Mouse (Mus musculus): ENCODE measurements around the gene 1700074P13Rik. TPM values are rescaled to one million over a fixed set of nuclear protein-coding genes. Genes with fewer than 3 reads are reported as not detected.
"Not testable (repeated sequence)": the region's sequence is repeated elsewhere in the genome, so short reads cannot be mapped to it uniquely, and the experiment has no call there.

The 1700074P13Rik gene
- polyA plus RNA-seq (2012; ENCODE audit: insufficient read depth, insufficient read length, low replicate concordance, missing spikeins): not detected in 2 replicates

DNA sequence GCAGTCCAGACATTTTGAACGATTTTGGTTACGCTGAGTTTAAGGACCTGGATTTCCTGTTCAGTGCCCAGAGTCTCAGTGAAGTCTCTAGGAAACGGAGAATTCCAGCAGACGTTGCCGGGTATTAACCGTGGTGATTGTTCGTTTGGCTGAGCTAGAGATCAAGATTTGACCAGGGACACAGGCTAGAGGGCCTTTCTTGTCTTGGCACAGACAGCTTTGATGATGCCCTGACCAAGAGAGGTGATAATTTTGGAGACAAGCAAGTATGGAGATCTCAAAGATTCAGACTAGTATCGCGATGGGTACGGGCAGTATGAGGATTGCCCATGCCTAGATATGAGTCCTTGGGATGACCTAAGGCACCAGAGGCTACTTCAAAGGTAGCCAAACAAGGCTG, at the start of gene 1700074P13Rik:
Gene 1700074P13Rik (minus strand): TSS at position 101 of the 400 bp plus-strand sequence.
- no peak within 1 kb of the TSS for H3K4me3 ChIP-seq (ENCODE audit: insufficient read depth, low read depth, low read length)
- TF ChIP-seq POLR2A (IDR thresholded peaks at IDR 0.05; ENCODE audit: insufficient read depth, low read depth, low read length) (no peak), CTCF (IDR thresholded peaks at IDR 0.05; ENCODE audit: insufficient read depth, low read depth, low read length) (no peak)
- H3K27ac ChIP-seq (ENCODE audit: insufficient read depth, low read depth, low read length): no peak within 1 kb of the TSS
- WGBS: 93% methylated on average over 10 of the region's 10 CpGs
- no peaks in the 10 kb centered on the region for H3K4me1 ChIP-seq (ENCODE audit: control insufficient read depth, insufficient read depth, low read length)

GRCm38 (mm10) chr6:40964454-40964853, 24.1 kb upstream of the 1700074P13Rik start, which contains the start of gene 1810009J06Rik:
1810009J06Rik (plus strand) TSS chr6:40964754.
- not testable (repeated sequence) for H3K27ac ChIP-seq (ENCODE audit: insufficient read depth, low read depth, low read length); H3K4me1 ChIP-seq (ENCODE audit: control insufficient read depth, insufficient read depth, low read length); H3K4me3 ChIP-seq (ENCODE audit: insufficient read depth, low read depth, low read length)
- 86% methylated on average over 2 of the region's 2 CpGs for WGBS

DNA sequence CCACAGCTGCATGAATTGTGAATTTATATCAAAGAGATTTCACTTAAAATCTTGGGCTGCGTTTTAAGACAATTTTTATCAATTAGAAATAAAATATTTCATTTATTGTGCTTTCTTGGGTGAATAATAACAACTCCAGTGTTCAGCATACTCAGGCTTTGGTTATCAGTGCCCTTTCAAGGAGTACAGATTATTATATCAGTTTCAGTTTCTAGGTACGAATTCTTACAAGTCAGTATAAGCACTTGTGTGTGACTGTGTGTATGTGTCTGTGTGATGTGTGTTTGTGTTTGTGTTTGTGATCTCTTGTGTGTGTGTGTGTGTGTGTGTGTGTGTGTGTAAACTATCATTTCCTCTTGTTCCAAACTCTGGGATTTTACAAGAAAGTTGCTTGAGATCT, 13.4 kb upstream of the 1700074P13Rik start:
- WGBS: 68% methylated on average over 2 of the region's 2 CpGs

DNA sequence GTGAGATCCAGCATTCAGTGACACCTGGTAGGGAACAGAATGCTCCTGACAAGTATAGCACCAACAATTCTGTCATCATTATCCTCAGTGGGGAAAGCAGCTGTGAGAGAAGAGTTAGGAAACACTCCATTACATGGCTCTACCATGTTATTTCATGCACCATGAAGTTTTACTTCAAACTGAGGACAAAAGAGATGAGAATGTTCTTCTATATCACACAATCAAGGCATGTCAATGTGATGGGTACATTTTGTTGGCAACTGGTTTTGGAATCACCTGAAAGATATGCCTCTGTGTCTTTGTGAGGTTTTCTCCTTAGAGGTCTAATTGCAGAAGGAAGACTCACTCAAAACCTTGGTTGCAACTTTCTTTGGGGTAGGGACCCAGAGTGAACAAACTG, 11.4 kb upstream of the 1700074P13Rik start, which contains the start of gene Gm4744:
Gene Gm4744 (minus strand): TSS at position 101 of the 400 bp plus-strand sequence.
- no peak within 1 kb of the TSS for H3K27ac ChIP-seq (ENCODE audit: insufficient read depth, low read depth, low read length)
- TF ChIP-seq CTCF (IDR thresholded peaks at IDR 0.05; ENCODE audit: insufficient read depth, low read depth, low read length) (no peak), POLR2A (IDR thresholded peaks at IDR 0.05; ENCODE audit: insufficient read depth, low read depth, low read length) (no peak)
- H3K4me1 ChIP-seq (ENCODE audit: control insufficient read depth, insufficient read depth, low read length): no peaks in the 10 kb centered on the region
- H3K4me3 ChIP-seq (ENCODE audit: insufficient read depth, low read depth, low read length): no peak within 1 kb of the TSS

More for the DNA sequence above, 13.4 kb upstream of the 1700074P13Rik start:
- TF ChIP-seq CTCF (IDR thresholded peaks at IDR 0.05; ENCODE audit: insufficient read depth, low read depth, low read length) (no peak), POLR2A (IDR thresholded peaks at IDR 0.05; ENCODE audit: insufficient read depth, low read depth, low read length) (no peak)
- Histone ChIP-seq H3K27ac (ENCODE audit: insufficient read depth, low read depth, low read length) (no peak overlapping the region), H3K4me1 (ENCODE audit: control insufficient read depth, insufficient read depth, low read length) (no peaks in the 10 kb centered on the region), H3K4me3 (ENCODE audit: insufficient read depth, low read depth, low read length) (no peak overlapping the region)

DNA sequence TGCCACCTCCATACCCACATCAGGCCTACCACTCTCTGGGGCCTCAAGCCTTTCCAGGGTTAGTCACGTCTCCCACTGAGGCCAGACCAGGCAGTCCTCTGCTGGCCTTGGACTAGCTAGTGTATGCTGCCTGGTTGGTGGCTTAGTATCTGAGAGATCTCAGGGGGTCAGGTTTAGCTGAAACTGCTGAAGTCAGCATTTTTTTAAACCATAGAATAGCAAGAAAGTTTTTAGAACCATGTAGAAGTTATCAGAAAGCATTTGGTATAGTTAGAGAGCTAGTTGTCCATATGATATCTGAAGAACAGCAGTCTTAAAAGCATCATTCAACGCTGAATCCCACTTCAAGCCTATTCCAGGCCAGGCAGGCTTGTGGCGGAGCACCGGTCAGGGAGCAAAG, 20.4 kb downstream of the 1700074P13Rik start:
- TF ChIP-seq CTCF (IDR thresholded peaks at IDR 0.05; ENCODE audit: insufficient read depth, low read depth, low read length): no peak
- Histone ChIP-seq H3K4me3 (ENCODE audit: insufficient read depth, low read depth, low read length) (no peak overlapping the region), H3K27ac (ENCODE audit: insufficient read depth, low read depth, low read length) (no peak overlapping the region), H3K4me1 (ENCODE audit: control insufficient read depth, insufficient read depth, low read length) (no peaks in the 10 kb centered on the region)
- 85% methylated on average over 4 of the region's 4 CpGs for WGBS

GRCm38 (mm10) chr6:40900287-40900686, 40.1 kb downstream of the 1700074P13Rik start, which contains the start of gene Prss58:
Prss58 (minus strand) TSS chr6:40900387.
- H3K4me1 ChIP-seq (ENCODE audit: control insufficient read depth, insufficient read depth, low read length): no peaks in the 10 kb centered on the region
- no peak within 1 kb of the TSS for H3K4me3 ChIP-seq (ENCODE audit: insufficient read depth, low read depth, low read length)
- no peak within 1 kb of the TSS for H3K27ac ChIP-seq (ENCODE audit: insufficient read depth, low read depth, low read length)
- TF ChIP-seq CTCF (IDR thresholded peaks at IDR 0.05; ENCODE audit: insufficient read depth, low read depth, low read length) (no peak), POLR2A (IDR thresholded peaks at IDR 0.05; ENCODE audit: insufficient read depth, low read depth, low read length) (no peak)

DNA sequence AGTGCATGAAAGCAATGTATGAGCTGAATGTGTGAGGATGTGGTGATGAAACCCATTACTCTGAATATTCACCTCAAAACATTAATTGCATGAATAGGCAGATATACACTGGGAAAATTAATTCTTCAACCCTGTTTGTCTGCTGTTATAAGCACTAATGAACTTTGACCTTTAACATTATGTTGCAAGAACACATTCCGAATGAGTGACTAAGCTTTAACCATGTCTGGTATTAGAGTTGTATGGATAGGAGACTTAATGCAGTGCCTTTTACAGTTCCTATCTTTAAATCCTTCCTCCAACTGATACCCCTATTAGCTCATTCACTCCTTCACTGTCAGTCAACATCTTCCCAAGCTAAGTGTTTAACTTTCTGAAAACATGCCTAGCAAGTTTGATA, 45.6 kb downstream of the 1700074P13Rik start:
- 91% methylated on average over 1 of the region's 1 CpGs for WGBS
- Histone ChIP-seq H3K4me3 (ENCODE audit: insufficient read depth, low read depth, low read length) (no peak overlapping the region), H3K27ac (ENCODE audit: insufficient read depth, low read depth, low read length) (no peak overlapping the region), H3K4me1 (ENCODE audit: control insufficient read depth, insufficient read depth, low read length) (no peaks in the 10 kb centered on the region)
- TF ChIP-seq POLR2A (IDR thresholded peaks at IDR 0.05; ENCODE audit: insufficient read depth, low read depth, low read length) (no peak), CTCF (IDR thresholded peaks at IDR 0.05; ENCODE audit: insufficient read depth, low read depth, low read length) (no peak)

- Histone ChIP-seq H3K27ac (ENCODE audit: insufficient read depth, low read depth, low read length) (no peak overlapping the region), H3K4me1 (ENCODE audit: control insufficient read depth, insufficient read depth, low read length) (no peaks in the 10 kb centered on the region), H3K4me3 (ENCODE audit: insufficient read depth, low read depth, low read length) (no peak overlapping the region)
- WGBS: 53% methylated on average over 7 of the region's 7 CpGs
- TF ChIP-seq POLR2A (IDR thresholded peaks at IDR 0.05; ENCODE audit: insufficient read depth, low read depth, low read length) (no peak), CTCF (IDR thresholded peaks at IDR 0.05; ENCODE audit: insufficient read depth, low read depth, low read length) (no peak)
Measured at GRCm38 (mm10) chr6:40893577-40893976, 46.8 kb downstream of the 1700074P13Rik start.

DNA sequence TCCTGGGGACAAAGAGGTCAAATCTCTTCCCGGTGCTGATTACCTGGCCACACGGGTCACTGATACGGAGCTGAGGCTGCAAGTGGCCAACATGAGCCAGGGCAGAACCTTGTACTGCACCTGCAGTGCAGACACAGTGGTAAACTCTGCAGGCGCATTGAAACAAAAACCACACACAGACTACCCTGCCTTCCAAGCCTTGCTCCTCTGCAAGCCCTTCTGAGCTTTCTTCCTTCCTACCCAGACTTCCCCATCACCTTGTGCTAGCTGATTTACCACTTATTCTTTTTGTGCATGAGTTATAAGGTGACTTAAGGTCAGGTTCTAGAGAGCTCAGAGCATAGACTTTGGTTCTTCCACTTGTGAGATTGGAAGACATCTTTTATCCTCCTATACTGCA, 48.6 kb downstream of the 1700074P13Rik start:
- no peak overlapping the region for H3K4me3 ChIP-seq (ENCODE audit: insufficient read depth, low read depth, low read length)
- H3K27ac ChIP-seq (ENCODE audit: insufficient read depth, low read depth, low read length): no peak overlapping the region
- no peaks in the 10 kb centered on the region for H3K4me1 ChIP-seq (ENCODE audit: control insufficient read depth, insufficient read depth, low read length)
- 90% methylated on average over 4 of the region's 4 CpGs for WGBS
- TF ChIP-seq CTCF (IDR thresholded peaks at IDR 0.05; ENCODE audit: insufficient read depth, low read depth, low read length) (no peak), POLR2A (IDR thresholded peaks at IDR 0.05; ENCODE audit: insufficient read depth, low read depth, low read length) (no peak)

DNA sequence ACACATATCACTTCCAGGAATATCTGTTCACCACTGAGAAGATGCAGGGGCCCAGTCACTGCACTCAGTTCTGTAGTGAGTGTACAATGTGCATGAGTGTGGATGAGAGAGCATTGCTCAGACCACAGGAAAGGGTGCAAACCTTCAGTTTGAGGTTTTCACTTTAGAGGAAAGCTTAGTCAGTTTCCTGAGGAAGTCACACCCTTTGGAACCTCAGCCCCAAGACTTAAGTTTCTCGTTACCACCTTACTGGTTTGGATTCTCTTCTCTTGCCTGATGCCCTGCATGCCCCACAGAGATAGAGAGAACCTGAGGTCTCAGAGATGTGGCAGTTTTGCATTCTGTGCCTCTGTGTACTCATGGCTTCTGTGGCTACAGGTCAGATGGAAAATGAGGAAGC, 49.4 kb downstream of the 1700074P13Rik start:
- no peaks in the 10 kb centered on the region for H3K4me1 ChIP-seq (ENCODE audit: control insufficient read depth, insufficient read depth, low read length)
- 100% methylated on average over 1 of the region's 1 CpGs for WGBS
- no peak for TF ChIP-seq CTCF (IDR thresholded peaks at IDR 0.05; ENCODE audit: insufficient read depth, low read depth, low read length)
- no peak for TF ChIP-seq POLR2A (IDR thresholded peaks at IDR 0.05; ENCODE audit: insufficient read depth, low read depth, low read length)
- no peak overlapping the region for H3K4me3 ChIP-seq (ENCODE audit: insufficient read depth, low read depth, low read length)
- no peak overlapping the region for H3K27ac ChIP-seq (ENCODE audit: insufficient read depth, low read depth, low read length)

Data from olfactory bulb, adult 2 months (tissue).